ENCODE assay signal across 36 mouse cellular contexts in genomic region chr8:8599931-8600330, GRCm38 (mm10).
DNase-seq lines count a peak whose midpoint lies in the region; ATAC-seq and TF ChIP-seq lines count a peak whose summit lies in the region.
"Had no signal": no experiment of that assay in that cellular context is flagged by ENCODE, and none has a peak within 500 bp of the region (broad histone marks: within the 10 kb centered on the region; RNA-seq: fewer than 3 reads in every experiment).

No protein-coding gene starts in this region.

- peaks cover 35% of the 10 kb centered on the region for H3K4me1 ChIP-seq in hindbrain, embryonic 10.5 days (replicated peaks)
- H3K4me1 ChIP-seq in hindbrain, postnatal 0 days (ENCODE audit: insufficient read depth, low read length): no peaks in the 10 kb centered on the region
- no peaks in the 10 kb centered on the region for H3K4me1 ChIP-seq in kidney, embryonic 14.5 days (ENCODE audit: control insufficient read depth, insufficient read depth, low read length)
- H3K4me1 ChIP-seq: forebrain, embryonic 15.5 days had no signal

- no peak overlapping the region for H3K9ac ChIP-seq in hindbrain, postnatal 0 days (replicated peaks; ENCODE audit: low read length)
- no peak overlapping the region for H3K9ac ChIP-seq in kidney, embryonic 14.5 days (ENCODE audit: low read depth, low read length)
- H3K9ac ChIP-seq: embryonic facial prominence, embryonic 13.5 days; forebrain, embryonic 15.5 days; heart, embryonic 12.5 days; heart, embryonic 15.5 days; hindbrain, embryonic 13.5 days had no signal

- H3K36me3 ChIP-seq in hindbrain, embryonic 10.5 days: no peaks in the 10 kb centered on the region
- no peaks in the 10 kb centered on the region for H3K36me3 ChIP-seq in hindbrain, postnatal 0 days (ENCODE audit: insufficient read depth, low read length)
- no peaks in the 10 kb centered on the region for H3K36me3 ChIP-seq in kidney, embryonic 14.5 days (ENCODE audit: control insufficient read depth, insufficient read depth, low read length)
- H3K36me3 ChIP-seq: embryonic facial prominence, embryonic 10.5 days; embryonic facial prominence, embryonic 13.5 days; forebrain, embryonic 10.5 days; forebrain, embryonic 15.5 days; G1E; heart, embryonic 12.5 days; heart, embryonic 15.5 days; hindbrain, embryonic 13.5 days had no signal

- peaks cover 68% of the 10 kb centered on the region for H3K27me3 ChIP-seq in hindbrain, embryonic 10.5 days (ENCODE audit: insufficient read depth, poor library complexity, severe bottlenecking)
- H3K27me3 ChIP-seq in hindbrain, postnatal 0 days (ENCODE audit: insufficient read depth, low read length): no peaks in the 10 kb centered on the region
- no peaks in the 10 kb centered on the region; the same call in 1 of the 2 replicates for H3K27me3 ChIP-seq in kidney, embryonic 14.5 days (ENCODE audit: control insufficient read depth, insufficient read depth, low read length)
- H3K27me3 ChIP-seq: CH12.LX; embryonic facial prominence, embryonic 13.5 days; forebrain, embryonic 15.5 days; heart, embryonic 12.5 days; heart, embryonic 15.5 days; Patski had no signal

- no peaks in the 10 kb centered on the region for H3K9me3 ChIP-seq in hindbrain, embryonic 10.5 days
- H3K9me3 ChIP-seq in hindbrain, postnatal 0 days (ENCODE audit: low read length): no peaks in the 10 kb centered on the region
- H3K9me3 ChIP-seq in kidney, embryonic 14.5 days (ENCODE audit: control insufficient read depth, low read length): no peaks in the 10 kb centered on the region
- H3K9me3 ChIP-seq: embryonic facial prominence, embryonic 10.5 days; embryonic facial prominence, embryonic 13.5 days; forebrain, embryonic 10.5 days; forebrain, embryonic 15.5 days; G1E; heart, embryonic 12.5 days; heart, embryonic 15.5 days; hindbrain, embryonic 13.5 days had no signal

- H3K4me3 ChIP-seq in hindbrain, embryonic 10.5 days: no peak overlapping the region
- H3K4me3 ChIP-seq in hindbrain, postnatal 0 days (ENCODE audit: low read length): no peak overlapping the region
- H3K4me3 ChIP-seq in kidney, embryonic 14.5 days (ENCODE audit: low read length): no peak overlapping the region
- H3K4me3 ChIP-seq: embryonic facial prominence, embryonic 10.5 days; embryonic facial prominence, embryonic 13.5 days; erythroblast, embryonic 14.5 days; forebrain, embryonic 10.5 days; forebrain, embryonic 15.5 days; gastrocnemius, adult 2 months; heart, embryonic 12.5 days; heart, embryonic 15.5 days; hindbrain, embryonic 13.5 days had no signal

- DNase-seq in frontal cortex, postnatal 10 days (ENCODE audit: low spot score in 2 of 2): no peak
- no peak for DNase-seq in hindbrain, embryonic 10.5 days (ENCODE audit: low spot score)
- DNase-seq in hindbrain, postnatal 0 days (ENCODE audit: low spot score): no peak
- peak; percentile 8 for DNase-seq in R1 (ENCODE audit: low read depth, low spot score)
- DNase-seq in brain, adult 2 months (ENCODE audit: low read depth, low spot score): peak; percentile 44
- DNase-seq in cerebellum, adult 8-10 months: no peak
- DNase-seq: adrenal gland, adult 8-10 months; adrenal gland, postnatal 25 days; B cell, adult 2 months; cerebellum, adult 11 months; cerebellum, adult 2 months; cerebellum, postnatal 10 days; cerebellum, postnatal 36 days; embryo, embryonic 11 days; gastrocnemius, adult 2 months; gastrocnemius, postnatal 14 days; heart, postnatal 10 days; kidney, adult 18-20 months; kidney, adult 9 months had no signal

- 82% methylated on average over 7 of the region's 7 CpGs for WGBS in hindbrain, embryonic 10.5 days
- WGBS in hindbrain, postnatal 0 days: 58% methylated on average over 7 of the region's 7 CpGs
- 92% methylated on average over 7 of the region's 7 CpGs for WGBS in kidney, embryonic 14.5 days

- TF ChIP-seq CTCF in hindbrain, postnatal 0 days (IDR thresholded peaks at IDR 0.05; ENCODE audit: low read depth): no peak

- no peak overlapping the region for H3K4me2 ChIP-seq in hindbrain, postnatal 0 days (ENCODE audit: low read depth, low read length)
- no peak overlapping the region for H3K4me2 ChIP-seq in kidney, embryonic 14.5 days (replicated peaks; ENCODE audit: low read depth, low read length)
- H3K4me2 ChIP-seq: embryonic facial prominence, embryonic 13.5 days; forebrain, embryonic 15.5 days; heart, embryonic 12.5 days; heart, embryonic 15.5 days; hindbrain, embryonic 13.5 days had no signal

- peak overlapping the region; percentile 56 for H3K27ac ChIP-seq in hindbrain, embryonic 10.5 days
- no peak overlapping the region for H3K27ac ChIP-seq in hindbrain, postnatal 0 days
- H3K27ac ChIP-seq in kidney, embryonic 14.5 days (ENCODE audit: low read depth, low read length): no peak overlapping the region
- H3K27ac ChIP-seq: embryonic facial prominence, embryonic 10.5 days; embryonic facial prominence, embryonic 13.5 days; forebrain, embryonic 10.5 days; forebrain, embryonic 15.5 days; gastrocnemius, adult 2 months; heart, embryonic 15.5 days; hindbrain, embryonic 13.5 days had no signal

- ATAC-seq in frontal cortex, adult (ENCODE audit: low TSS enrichment): peak; percentile 84
- ATAC-seq in hindbrain, postnatal 0 days: no peak
- ATAC-seq in kidney, embryonic 14.5 days (ENCODE audit: low FRiP score, low TSS enrichment): no peak
- ATAC-seq: activated CD4-positive, CD25-positive, alpha-beta regulatory T cell, adult 4 months; forebrain, embryonic 15.5 days; hindbrain, embryonic 16.5 days; inflammation-experienced regulatory T-cells, adult 6 months; intestine, embryonic 16.5 days; Patski had no signal

Comparison
In these comparisons a context has a peak if more than half of its experiments do, and no peak if none do; other contexts are left out.
1. DNase-seq: peak in R1 (single experiment) and brain, adult 2 months (single experiment); none in frontal cortex, postnatal 10 days (0 of 2), hindbrain, embryonic 10.5 days (single experiment), hindbrain, postnatal 0 days (single experiment) and cerebellum, adult 8-10 months (single experiment).